Mouse (Mus musculus) midbrain, postnatal 0 days (tissue): ENCODE measurements around the gene Snai3. TPM values are rescaled to one million over a fixed set of nuclear protein-coding genes. Genes with fewer than 3 reads are reported as not detected.

Experiments used
- ATAC-seq: fragments of 200-750 bp; cut with Nextera tagmentation; 2 replicates; pipeline ENCODE4 v1.8.0; 2017; ENCODE audit warnings: moderate number of reproducible peaks, mild to moderate bottlenecking, moderate TSS enrichment, moderate library complexity; ENCODE audit not compliant: low FRiP score
- DNase-seq: peaks from one replicate; pipeline ENCODE4 v3.0.0-alpha.2; 2015; ENCODE audit warnings: low spot score
- H3K27ac ChIP-seq: fragments of 300-500 bp; sonication (generic); 2 replicates; pipeline ENCODE4 v1.5.1; 2014; ENCODE audit warnings: low read depth, mild to moderate bottlenecking, low read length, mixed read lengths
- H3K27me3 ChIP-seq: fragments of 300-500 bp; sonication (generic); 2 replicates; pipeline ENCODE4 v1.6.1; 2014; ENCODE audit warnings: low read length, control low read depth, mixed read lengths; ENCODE audit not compliant: insufficient read depth
- H3K36me3 ChIP-seq: fragments of 300-500 bp; sonication (generic); 2 replicates; pipeline ENCODE4 v1.6.1; 2014; ENCODE audit warnings: low read length, control low read depth, mixed read lengths; ENCODE audit not compliant: insufficient read depth
- H3K4me1 ChIP-seq: fragments of 300-500 bp; sonication (generic); 2 replicates; pipeline ENCODE4 v1.6.1; 2014; ENCODE audit warnings: mild to moderate bottlenecking, control low read depth, antibody characterized with exemption, low read length, mixed read lengths; ENCODE audit not compliant: insufficient read depth
- H3K4me2 ChIP-seq: fragments of 300-500 bp; sonication (generic); 2 replicates; pipeline ENCODE4 v1.6.1; 2014; ENCODE audit warnings: low read depth, mild to moderate bottlenecking, low read length, mixed read lengths; ENCODE audit not compliant: poor library complexity, severe bottlenecking
- H3K4me3 ChIP-seq: fragments of 300-500 bp; sonication (generic); 2 replicates; pipeline ENCODE4 v1.5.1; 2014; ENCODE audit warnings: low read depth, mild to moderate bottlenecking, low read length, moderate library complexity
- H3K9ac ChIP-seq: fragments of 300-500 bp; sonication (generic); replicated peaks from 2 replicates; pipeline ENCODE4 v1.6.1; 2014; ENCODE audit warnings: mild to moderate bottlenecking, low read length, moderate library complexity, mixed read lengths; ENCODE audit not compliant: poor library complexity, severe bottlenecking
- H3K9me3 ChIP-seq: fragments of 300-500 bp; sonication (generic); 2 replicates; pipeline ENCODE4 v1.6.1; 2016; ENCODE audit warnings: low read length, control low read depth
- CTCF ChIP-seq: IDR thresholded peaks from 2 replicates; pipeline ENCODE4 v1.5.1; 2016; ENCODE audit warnings: antibody characterized with exemption, mild to moderate bottlenecking
- WGBS: fragments of 180-500 bp; shearing (Covaris S2); extraction: QIAGEN DNeasy Blood & Tissue Kit; methylation state at CpG from one replicate; pipeline ENCODE4 v1.1.7; 2014; 5-methylcytosine and 5-hydroxymethylcytosine counted together
- polyA plus RNA-seq: library from polyadenylated mRNA; unstranded; fragments of >200 nt; fragmentation: Nextera tagmentation; extraction: Ambion mirVana; gene quantifications from 2 replicates; pipeline ENCODE4 v1.2.1, GENCODE M21; 2015
- total RNA-seq: library from RNA; depleted of rRNA; stranded (reverse); fragments of >200 nt; gene quantifications from 2 replicates; pipeline ENCODE4 v1.2.3, GENCODE M21; 2014

The Snai3 gene
- total and polyA plus RNA-seq, 2 experiments from 2014 or later = not detected

GRCm38 (mm10) chr8:122484831-122485230 lies 24.3 kb upstream of the Snai3 start:
- Histone ChIP-seq H3K27me3 (no peaks in the 10 kb centered on the region), H3K4me3 (no peak overlapping the region), H3K4me1 (no peaks in the 10 kb centered on the region), H3K36me3 (peaks cover 41% of the 10 kb centered on the region), H3K9ac (no peak overlapping the region), H3K9me3 (no peaks in the 10 kb centered on the region), H3K27ac (no peak overlapping the region), H3K4me2 (no peak overlapping the region)
- TF ChIP-seq CTCF = no peak
- no peak for ATAC-seq
- 89% methylated on average over 12 of the region's 12 CpGs for WGBS
- no peak for DNase-seq

- WGBS = 98% methylated on average over 7 of the region's 7 CpGs
Measured at GRCm38 (mm10) chr8:122483877-122484276, 23.3 kb upstream of the Snai3 start.

GRCm38 (mm10) chr8:122482448-122482847 lies 21.9 kb upstream of the Snai3 start:
- WGBS = 97% methylated on average over 8 of the region's 8 CpGs
- ATAC-seq (no peak), DNase-seq (no peak)
- no peak overlapping the region for H3K4me3 ChIP-seq
- H3K27ac ChIP-seq = no peak overlapping the region
- H3K4me1 ChIP-seq = no peaks in the 10 kb centered on the region
- no peaks in the 10 kb centered on the region for H3K27me3 ChIP-seq
- TF ChIP-seq CTCF = no peak
- H3K36me3 ChIP-seq = peaks cover 62% of the 10 kb centered on the region
- H3K9me3 ChIP-seq = no peaks in the 10 kb centered on the region
- no peak overlapping the region for H3K9ac ChIP-seq
- no peak overlapping the region for H3K4me2 ChIP-seq

More at GRCm38 (mm10) chr8:122483877-122484276, 23.3 kb upstream of the Snai3 start:
- no peak for DNase-seq
- Histone ChIP-seq H3K27me3 (no peaks in the 10 kb centered on the region), H3K4me1 (no peaks in the 10 kb centered on the region), H3K9ac (no peak overlapping the region), H3K4me3 (no peak overlapping the region), H3K27ac (no peak overlapping the region), H3K36me3 (peaks cover 50% of the 10 kb centered on the region), H3K9me3 (no peaks in the 10 kb centered on the region), H3K4me2 (no peak overlapping the region)
- peak; percentile 28 for TF ChIP-seq CTCF
- ATAC-seq = no peak

DNA sequence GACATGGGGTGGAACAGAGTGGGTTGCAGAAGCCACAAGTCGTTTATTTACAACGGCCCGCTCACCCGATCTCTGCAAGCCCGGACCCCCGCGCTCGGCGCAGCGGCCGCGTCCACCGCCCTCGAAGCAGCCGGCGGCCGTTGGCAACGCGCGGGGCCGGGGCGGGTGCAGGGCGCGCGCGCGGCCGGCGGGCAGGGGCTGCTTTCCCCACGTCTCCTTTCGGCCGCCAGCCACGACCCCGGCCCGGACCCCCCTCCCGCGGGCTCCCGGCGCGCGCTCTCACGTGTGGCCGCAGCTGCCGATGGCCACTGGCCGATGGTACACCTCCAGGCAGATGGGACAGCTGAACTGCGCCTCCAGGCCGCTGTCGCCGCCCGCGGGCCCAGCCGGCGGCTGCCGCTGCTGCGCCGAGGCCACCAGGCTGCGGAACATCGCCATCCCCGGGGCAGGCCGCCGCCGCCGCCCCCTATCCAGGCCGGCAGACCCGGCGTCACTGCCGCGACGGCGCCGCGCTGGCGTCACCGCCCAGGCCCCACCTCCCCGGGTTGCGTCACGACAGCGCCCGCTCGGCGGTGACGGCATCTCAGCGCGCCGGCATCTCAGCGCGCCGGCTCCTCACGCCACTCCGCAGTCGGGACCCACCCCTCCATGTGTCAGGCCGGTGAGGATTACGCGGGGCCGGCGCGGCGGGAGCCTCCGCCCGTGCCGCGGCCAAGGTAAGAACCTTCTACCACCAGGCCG lies 15.2 kb upstream of the Snai3 start, which contains the start of the genes Rnf166 and Ctu2:
Rnf166 (minus strand) TSS at position 485 of the 741 bp plus-strand sequence.
Ctu2 (plus strand) TSS at position 564 of the 741 bp plus-strand sequence.
- Histone ChIP-seq H3K27ac (peak within 1 kb of the TSS; percentile 77), H3K27me3 (no peaks in the 10 kb centered on the region), H3K4me1 (peaks cover 14% of the 10 kb centered on the region), H3K9me3 (no peaks in the 10 kb centered on the region), H3K9ac (peak within 1 kb of the TSS; percentile 84), H3K4me3 (peak within 1 kb of the TSS; percentile 99), H3K36me3 (peaks cover 37% of the 10 kb centered on the region), H3K4me2 (peak within 1 kb of the TSS; percentile 98)
- DNase-seq (peak; percentile 92), ATAC-seq (peak; percentile 92)
- under 1% methylated on average over 86 of the region's 103 CpGs for WGBS
- TF ChIP-seq CTCF = no peak

DNA sequence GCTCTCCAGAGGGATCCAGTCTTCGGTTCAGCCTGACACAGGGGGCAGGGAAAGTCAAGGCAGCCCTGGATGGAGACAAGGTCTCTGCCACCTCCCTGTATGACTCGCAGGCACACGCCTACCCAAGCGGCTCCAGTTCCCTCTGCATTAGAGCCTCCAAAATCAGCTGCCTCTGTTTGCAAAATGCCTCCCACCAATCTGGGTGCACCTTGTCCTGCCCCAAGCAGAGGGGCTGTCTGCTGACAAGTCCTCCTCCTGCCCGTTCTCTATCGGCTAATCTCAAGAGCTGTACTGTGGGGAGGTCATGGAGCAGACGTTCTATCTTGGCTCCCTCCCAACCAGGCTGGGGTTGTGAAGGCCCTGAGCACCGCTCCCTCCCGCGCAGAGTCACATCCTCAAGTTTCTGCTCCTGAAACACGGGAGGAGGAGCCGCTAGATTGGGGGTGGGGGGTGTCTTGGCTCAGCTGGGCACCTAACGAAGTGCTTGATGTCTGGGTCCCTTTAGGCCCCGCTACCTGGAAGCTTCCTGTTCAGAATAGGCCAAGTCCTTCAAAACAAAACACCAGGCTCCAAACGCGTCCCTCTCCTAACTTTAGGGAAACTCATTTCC lies 14.5 kb upstream of the Snai3 start:
- Histone ChIP-seq H3K27me3 (no peaks in the 10 kb centered on the region), H3K9me3 (no peaks in the 10 kb centered on the region), H3K27ac (peak overlapping the region; percentile 77; the same call in 1 of the 2 replicates), H3K4me2 (peak overlapping the region; percentile 98), H3K36me3 (peaks cover 43% of the 10 kb centered on the region), H3K4me3 (peak overlapping the region; percentile 99), H3K4me1 (peaks cover 14% of the 10 kb centered on the region), H3K9ac (peak overlapping the region; percentile 84)
- ATAC-seq = no peak
- WGBS = 17% methylated on average over 16 of the region's 16 CpGs
- TF ChIP-seq CTCF = no peak
- peak; percentile 24 for DNase-seq

DNA sequence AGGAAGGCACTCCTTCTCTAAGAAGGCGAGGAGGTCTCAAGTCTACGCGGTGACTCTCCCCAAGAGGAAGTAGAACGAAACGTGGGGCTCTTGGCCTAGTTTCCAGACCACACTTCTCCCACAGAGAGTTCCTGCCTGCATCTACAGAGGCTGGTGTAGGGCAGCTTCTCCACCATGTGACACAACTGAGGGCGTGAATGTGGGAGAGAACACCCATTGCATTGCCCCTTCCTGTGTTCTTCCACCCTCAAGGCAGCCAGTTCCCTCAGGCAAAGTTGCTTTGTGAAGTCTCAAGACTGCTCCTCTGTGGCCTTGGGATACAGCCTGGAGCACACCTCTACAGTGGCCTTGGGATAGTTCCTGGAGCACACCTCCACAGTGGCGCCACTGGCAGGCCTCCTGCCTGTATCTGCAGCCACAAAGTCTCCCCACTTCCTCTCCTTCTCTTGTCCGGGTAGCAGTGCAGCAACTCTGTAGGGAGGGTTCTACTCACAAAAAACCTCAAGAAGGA lies 13.4 kb upstream of the Snai3 start:
- Histone ChIP-seq H3K27me3 (no peaks in the 10 kb centered on the region), H3K4me1 (peaks cover 14% of the 10 kb centered on the region), H3K4me2 (no peak overlapping the region), H3K9ac (no peak overlapping the region), H3K36me3 (peaks cover 42% of the 10 kb centered on the region), H3K27ac (no peak overlapping the region), H3K9me3 (no peaks in the 10 kb centered on the region), H3K4me3 (no peak overlapping the region)
- TF ChIP-seq CTCF = no peak
- no peak for ATAC-seq
- 94% methylated on average over 8 of the region's 8 CpGs for WGBS
- DNase-seq = no peak
